Mouse (Mus musculus): ENCODE results near the gene Scaf1. TPM values are rescaled to one million over a fixed set of nuclear protein-coding genes. Genes with fewer than 3 reads are reported as not detected.

The Scaf1 gene
- polyA plus RNA-seq, 1 experiment: 56.7 TPM

DNA sequence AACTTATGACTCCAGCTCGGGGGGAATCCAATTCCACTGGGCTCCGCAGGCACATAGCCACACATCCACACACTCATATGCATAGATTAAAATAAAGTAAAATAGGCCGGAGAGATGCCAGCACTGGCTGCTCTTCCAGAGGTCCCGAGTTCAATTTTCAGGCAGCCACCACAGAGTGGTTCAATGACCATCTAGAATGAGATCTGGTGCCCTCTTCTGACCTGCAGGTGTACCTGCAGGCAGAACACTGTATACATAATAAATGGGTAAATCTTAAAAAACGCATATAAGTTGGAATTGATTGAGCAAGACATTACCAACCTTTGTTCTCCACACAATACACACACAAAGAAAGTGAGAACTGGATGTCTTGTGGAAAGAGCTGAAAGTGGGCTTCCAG lies 60.5 kb downstream of the Scaf1 start:
- H3K4me3 ChIP-seq: no peak overlapping the region
- H3K4me2 ChIP-seq (ENCODE audit: low read depth): no peak overlapping the region
- H3ac ChIP-seq (ENCODE audit: control insufficient read depth, insufficient read length): no peak overlapping the region
- no peaks in the 10 kb centered on the region for H3K79me2 ChIP-seq (ENCODE audit: control insufficient read depth, insufficient read depth)
- no peaks in the 10 kb centered on the region for H3K36me3 ChIP-seq (ENCODE audit: control insufficient read depth, insufficient read depth)
- TF ChIP-seq TCF3 (IDR thresholded peaks at IDR 0.05; ENCODE audit: insufficient read length, low read depth): no peak
- TF ChIP-seq TCF12 (IDR thresholded peaks at IDR 0.05; ENCODE audit: insufficient read depth, poor library complexity, severe bottlenecking): no peak
- no peak for TF ChIP-seq E2F4 (IDR thresholded peaks at IDR 0.05; ENCODE audit: insufficient read depth)
- TF ChIP-seq MAX (IDR thresholded peaks at IDR 0.05; ENCODE audit: low read depth): no peak
- no peaks in the 10 kb centered on the region for H3K27me3 ChIP-seq (ENCODE audit: control insufficient read depth, insufficient read depth, insufficient read length)

DNA sequence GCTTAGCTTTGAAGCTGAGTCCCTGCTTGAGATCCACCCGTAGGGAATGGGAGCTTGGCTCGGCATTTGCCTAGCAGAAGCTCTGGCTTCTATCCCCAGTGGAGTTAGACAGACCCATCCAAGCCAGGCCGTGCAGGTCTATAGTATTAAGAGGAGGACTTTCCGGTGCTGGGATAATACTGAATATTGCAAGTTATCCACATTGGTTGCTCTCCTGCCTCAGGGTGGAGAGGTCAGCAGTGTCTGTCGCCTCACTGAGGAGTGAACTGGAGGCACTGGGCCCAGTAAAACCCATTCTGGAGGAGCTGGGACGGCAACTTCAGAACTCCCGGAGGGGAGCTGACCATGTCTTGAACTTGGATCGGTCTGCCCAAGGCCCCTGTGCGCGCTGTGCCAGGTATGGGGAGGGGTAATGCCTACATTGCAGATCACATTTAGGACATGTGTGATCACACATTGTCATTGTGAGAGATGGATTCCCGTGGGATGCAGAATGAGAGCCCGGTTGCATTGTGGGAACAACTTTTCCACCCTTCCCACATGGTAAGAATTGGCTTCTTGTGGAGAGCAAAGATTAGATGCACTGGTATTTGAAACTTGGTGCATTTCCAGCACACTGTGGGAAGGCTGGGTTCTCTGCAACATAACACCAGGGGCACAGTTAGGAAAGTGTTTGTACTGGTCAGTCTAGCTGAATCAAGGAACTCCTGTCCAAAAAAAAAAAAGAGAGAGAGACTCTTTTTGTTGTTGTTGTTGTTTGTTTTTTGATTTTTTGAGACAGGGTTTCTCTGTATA lies 61.9 kb downstream of the Scaf1 start:
- TF ChIP-seq MAX (IDR thresholded peaks at IDR 0.05; ENCODE audit: low read depth): no peak
- TF ChIP-seq TCF3 (IDR thresholded peaks at IDR 0.05; ENCODE audit: insufficient read length, low read depth): no peak
- TF ChIP-seq POLR2A (IDR thresholded peaks at IDR 0.05; ENCODE audit: insufficient read length, low read depth): no peak
- no peak for TF ChIP-seq CEBPB (IDR thresholded peaks at IDR 0.05; ENCODE audit: insufficient read depth, poor library complexity, severe bottlenecking)
- TF ChIP-seq MYOD1 (IDR thresholded peaks at IDR 0.05; ENCODE audit: control insufficient read depth in 1 of 3, insufficient read length in 2 of 3, low read depth in 2 of 3): no peak
- no peak for TF ChIP-seq TCF12 (IDR thresholded peaks at IDR 0.05; ENCODE audit: insufficient read depth, poor library complexity, severe bottlenecking)
- no peak for TF ChIP-seq E2F4 (IDR thresholded peaks at IDR 0.05; ENCODE audit: insufficient read depth)
- no peak for TF ChIP-seq SRF (IDR thresholded peaks at IDR 0.05; ENCODE audit: control insufficient read depth, insufficient read length, low read depth)
- no peak for TF ChIP-seq MYOG (IDR thresholded peaks at IDR 0.05; ENCODE audit: control insufficient read depth in 1 of 3, insufficient read depth in 1 of 3, insufficient read length in 2 of 3, low read depth in 2 of 3)
- TF ChIP-seq USF1 (IDR thresholded peaks at IDR 0.05; ENCODE audit: low read depth): no peak
- TF ChIP-seq POLR2AphosphoS2 (IDR thresholded peaks at IDR 0.05; ENCODE audit: insufficient read length, low read depth): no peak
- no peak for TF ChIP-seq REST (IDR thresholded peaks at IDR 0.05; ENCODE audit: insufficient read depth, insufficient read length)
- H3K4me3 ChIP-seq: no peak overlapping the region
- peaks cover 5% of the 10 kb centered on the region for H3K27me3 ChIP-seq (ENCODE audit: control insufficient read depth, insufficient read depth, insufficient read length)
- H3K79me2 ChIP-seq (ENCODE audit: control insufficient read depth, insufficient read depth): no peaks in the 10 kb centered on the region
- H3K4me2 ChIP-seq (ENCODE audit: low read depth): no peak overlapping the region
- H3ac ChIP-seq (ENCODE audit: control insufficient read depth, insufficient read length): no peak overlapping the region
- H3K36me3 ChIP-seq (ENCODE audit: control insufficient read depth, insufficient read depth): no peaks in the 10 kb centered on the region

DNA sequence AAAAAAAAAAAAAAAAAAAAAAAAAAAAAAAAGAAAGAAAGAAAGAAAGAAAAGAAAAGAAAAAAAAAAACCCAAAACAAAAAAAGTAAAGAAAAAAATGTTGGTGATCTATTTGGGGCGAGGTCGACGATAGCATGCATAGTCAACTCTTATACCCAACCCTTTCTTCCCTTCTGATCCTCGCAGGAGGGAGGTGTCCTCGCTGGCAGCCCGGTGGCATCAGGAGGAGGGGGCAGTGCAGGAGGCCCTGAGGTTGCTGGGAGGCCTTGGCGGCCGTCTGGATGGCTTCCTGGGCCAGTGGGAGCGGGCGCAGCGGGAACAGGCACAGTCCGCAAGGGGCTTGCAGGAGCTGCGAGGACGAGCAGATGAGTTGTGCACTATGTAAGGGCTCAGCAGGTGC lies 62.6 kb downstream of the Scaf1 start:
- no peak for TF ChIP-seq MYOG (IDR thresholded peaks at IDR 0.05; ENCODE audit: control insufficient read depth in 1 of 3, insufficient read depth in 1 of 3, insufficient read length in 2 of 3, low read depth in 2 of 3)
- TF ChIP-seq POLR2AphosphoS2 (IDR thresholded peaks at IDR 0.05; ENCODE audit: insufficient read length, low read depth): no peak
- TF ChIP-seq CEBPB (IDR thresholded peaks at IDR 0.05; ENCODE audit: insufficient read depth, poor library complexity, severe bottlenecking): no peak
- TF ChIP-seq REST (IDR thresholded peaks at IDR 0.05; ENCODE audit: insufficient read depth, insufficient read length): no peak
- no peak for TF ChIP-seq POLR2A (IDR thresholded peaks at IDR 0.05; ENCODE audit: insufficient read length, low read depth)
- TF ChIP-seq E2F4 (IDR thresholded peaks at IDR 0.05; ENCODE audit: insufficient read depth): no peak
- TF ChIP-seq MYOD1 (IDR thresholded peaks at IDR 0.05; ENCODE audit: control insufficient read depth in 1 of 3, insufficient read length in 2 of 3, low read depth in 2 of 3): no peak
- no peak for TF ChIP-seq SRF (IDR thresholded peaks at IDR 0.05; ENCODE audit: control insufficient read depth, insufficient read length, low read depth)
- TF ChIP-seq MAX (IDR thresholded peaks at IDR 0.05; ENCODE audit: low read depth): no peak
- no peak overlapping the region for H3K4me3 ChIP-seq

More for the DNA sequence above, 62.6 kb downstream of the Scaf1 start:
- Histone ChIP-seq H3ac (ENCODE audit: control insufficient read depth, insufficient read length) (no peak overlapping the region), H3K36me3 (ENCODE audit: control insufficient read depth, insufficient read depth) (no peaks in the 10 kb centered on the region), H3K79me2 (ENCODE audit: control insufficient read depth, insufficient read depth) (no peaks in the 10 kb centered on the region), H3K4me2 (ENCODE audit: low read depth) (no peak overlapping the region), H3K27me3 (ENCODE audit: control insufficient read depth, insufficient read depth, insufficient read length) (peaks cover 9% of the 10 kb centered on the region)

Other genes with a start within 250 kb of the Scaf1 start
- 77.0 TPM for gene Nup62, start 200.3 kb downstream of the Scaf1 start, polyA plus RNA-seq (2012; fragmentation: generic; extraction: Trizol)
- gene Il4i1, start 200.0 kb downstream of the Scaf1 start, polyA plus RNA-seq (2012; fragmentation: generic; extraction: Trizol): 1.9 TPM
- 939 TPM for gene Atf5, start 199.7 kb downstream of the Scaf1 start, polyA plus RNA-seq (2012; fragmentation: generic; extraction: Trizol)
- 200 TPM for gene Akt1s1, start 167.4 kb downstream of the Scaf1 start, polyA plus RNA-seq (2012; fragmentation: generic; extraction: Trizol)
- 53.8 TPM for gene Tbc1d17, start 167.3 kb downstream of the Scaf1 start, polyA plus RNA-seq (2012; fragmentation: generic; extraction: Trizol)
- 47.9 TPM for gene Pnkp, start 159.2 kb downstream of the Scaf1 start, polyA plus RNA-seq (2012; fragmentation: generic; extraction: Trizol)
- 298 TPM for gene Ptov1, start 146.6 kb downstream of the Scaf1 start, polyA plus RNA-seq (2012; fragmentation: generic; extraction: Trizol)
- gene Med25, start 123.7 kb downstream of the Scaf1 start, polyA plus RNA-seq (2012; fragmentation: generic; extraction: Trizol): 57.4 TPM
- gene Fuz, start 120.3 kb downstream of the Scaf1 start, polyA plus RNA-seq (2012; fragmentation: generic; extraction: Trizol): 11.6 TPM
- 125 TPM for gene Ap2a1, start 86.9 kb downstream of the Scaf1 start, polyA plus RNA-seq (2012; fragmentation: generic; extraction: Trizol)
- not detected for gene Tsks, start 73.2 kb downstream of the Scaf1 start, polyA plus RNA-seq (2012; fragmentation: generic; extraction: Trizol)
- gene Cpt1c, start 41.5 kb downstream of the Scaf1 start, polyA plus RNA-seq (2012; fragmentation: generic; extraction: Trizol): 2.7 TPM
- 729 TPM for gene Prmt1, start 29.8 kb downstream of the Scaf1 start, polyA plus RNA-seq (2012; fragmentation: generic; extraction: Trizol)
- 45.1 TPM for gene Irf3, start 18.7 kb downstream of the Scaf1 start, polyA plus RNA-seq (2012; fragmentation: generic; extraction: Trizol)
- 13.3 TPM for gene Bcl2l12, start 17.7 kb downstream of the Scaf1 start, polyA plus RNA-seq (2012; fragmentation: generic; extraction: Trizol)
- 127 TPM for gene Rras, start 1.6 kb upstream of the Scaf1 start, polyA plus RNA-seq (2012; fragmentation: generic; extraction: Trizol)
- gene Prr12, start 36.5 kb upstream of the Scaf1 start, polyA plus RNA-seq (2012; fragmentation: generic; extraction: Trizol): 10.2 TPM
- gene Nosip, start 46.1 kb upstream of the Scaf1 start, polyA plus RNA-seq (2012; fragmentation: generic; extraction: Trizol): 66.1 TPM
- gene Prrg2, start 46.3 kb upstream of the Scaf1 start, polyA plus RNA-seq (2012; fragmentation: generic; extraction: Trizol): 12.9 TPM
- 123 TPM for gene Rcn3, start 75.9 kb upstream of the Scaf1 start, polyA plus RNA-seq (2012; fragmentation: generic; extraction: Trizol)
- gene Fcgrt, start 87.5 kb upstream of the Scaf1 start, polyA plus RNA-seq (2012; fragmentation: generic; extraction: Trizol): 67.2 TPM
- gene Rps11, start 108.1 kb upstream of the Scaf1 start, polyA plus RNA-seq (2012; fragmentation: generic; extraction: Trizol): 2,217 TPM
- gene Rpl13a, start 112.4 kb upstream of the Scaf1 start, polyA plus RNA-seq (2012; fragmentation: generic; extraction: Trizol): 6,110 TPM
- gene Gm45713, start 119.9 kb upstream of the Scaf1 start, polyA plus RNA-seq (2012; fragmentation: generic; extraction: Trizol): 3.6 TPM
- gene Flt3l, start 120.1 kb upstream of the Scaf1 start, polyA plus RNA-seq (2012; fragmentation: generic; extraction: Trizol): 7.2 TPM
- 81.9 TPM for gene Pih1d1, start 137.9 kb upstream of the Scaf1 start, polyA plus RNA-seq (2012; fragmentation: generic; extraction: Trizol)
- 29.0 TPM for gene Aldh16a1, start 138.2 kb upstream of the Scaf1 start, polyA plus RNA-seq (2012; fragmentation: generic; extraction: Trizol)
- 3.6 TPM for gene Slc17a7, start 147.6 kb upstream of the Scaf1 start, polyA plus RNA-seq (2012; fragmentation: generic; extraction: Trizol)
- gene Gfy, start 163.2 kb upstream of the Scaf1 start, polyA plus RNA-seq (2012; fragmentation: generic; extraction: Trizol): 0.04 TPM
- not detected for gene Pth2, start 164.6 kb upstream of the Scaf1 start, polyA plus RNA-seq (2012; fragmentation: generic; extraction: Trizol)
- 2.2 TPM for gene Ccdc155, start 188.5 kb upstream of the Scaf1 start, polyA plus RNA-seq (2012; fragmentation: generic; extraction: Trizol)
- 0.08 TPM for gene Dkkl1, start 195.8 kb upstream of the Scaf1 start, polyA plus RNA-seq (2012; fragmentation: generic; extraction: Trizol)
- gene Tead2, start 199.4 kb upstream of the Scaf1 start, polyA plus RNA-seq (2012; fragmentation: generic; extraction: Trizol): 93.3 TPM
- 0.18 TPM for gene Cd37, start 222.8 kb upstream of the Scaf1 start, polyA plus RNA-seq (2012; fragmentation: generic; extraction: Trizol)
- not detected for gene Slc6a16, start 224.7 kb upstream of the Scaf1 start, polyA plus RNA-seq (2012; fragmentation: generic; extraction: Trizol)

Data from myocyte (in vitro differentiated cells).